Mouse (Mus musculus) neural tube, embryonic 13.5 days (tissue): ENCODE measurements around the gene Hoxb6. TPM values are rescaled to one million over a fixed set of nuclear protein-coding genes. Genes with fewer than 3 reads are reported as not detected.

Source experiments
- ATAC-seq: fragments of 200-750 bp; cut with Nextera tagmentation; 2 replicates; pipeline ENCODE4 v1.8.0; 2017; ENCODE audit warnings: low read depth, mild to moderate bottlenecking, moderate TSS enrichment, moderate library complexity
- H3K27ac ChIP-seq: fragments of 300-500 bp; sonication (generic); replicated peaks from 2 replicates; pipeline ENCODE4 v1.5.1; 2015; ENCODE audit warnings: moderate library complexity, mild to moderate bottlenecking, inconsistent platforms
- H3K27me3 ChIP-seq: fragments of 300-500 bp; sonication (generic); 2 replicates; pipeline ENCODE4 v1.6.1; 2015; ENCODE audit warnings: mild to moderate bottlenecking, inconsistent platforms
- H3K36me3 ChIP-seq: fragments of 300-500 bp; sonication (generic); 2 replicates; pipeline ENCODE4 v1.6.1; 2015; ENCODE audit warnings: mild to moderate bottlenecking, inconsistent platforms
- H3K4me1 ChIP-seq: fragments of 300-500 bp; sonication (generic); replicated peaks from 2 replicates; pipeline ENCODE4 v1.6.1; 2015; ENCODE audit warnings: inconsistent platforms
- H3K4me2 ChIP-seq: fragments of 300-500 bp; sonication (generic); 2 replicates; pipeline ENCODE4 v1.6.1; 2015; ENCODE audit warnings: inconsistent platforms, mild to moderate bottlenecking, moderate library complexity
- H3K4me3 ChIP-seq: fragments of 300-500 bp; sonication (generic); 2 replicates; pipeline ENCODE4 v1.5.1; 2015; ENCODE audit warnings: mild to moderate bottlenecking, inconsistent platforms
- H3K9ac ChIP-seq: fragments of 300-500 bp; sonication (generic); 2 replicates; pipeline ENCODE4 v1.6.1; 2015; ENCODE audit warnings: moderate library complexity, mild to moderate bottlenecking, inconsistent platforms
- H3K9me3 ChIP-seq: fragments of 300-500 bp; sonication (generic); 2 replicates; pipeline ENCODE4 v1.6.1; 2016; ENCODE audit warnings: inconsistent platforms
- WGBS: fragments of 180-500 bp; shearing (Covaris S2); methylation state at CpG from one replicate; pipeline ENCODE4 v1.1.7; 2015; 5-methylcytosine and 5-hydroxymethylcytosine counted together
- polyA plus RNA-seq: library from polyadenylated mRNA; unstranded; fragments of >200 nt; fragmentation: Nextera tagmentation; extraction: Ambion mirVana; gene quantifications from 2 replicates; pipeline ENCODE4 v1.2.1, GENCODE M21; 2015

Hoxb6 gene
- 171 and 174 TPM in 2 replicates for polyA plus RNA-seq

DNA sequence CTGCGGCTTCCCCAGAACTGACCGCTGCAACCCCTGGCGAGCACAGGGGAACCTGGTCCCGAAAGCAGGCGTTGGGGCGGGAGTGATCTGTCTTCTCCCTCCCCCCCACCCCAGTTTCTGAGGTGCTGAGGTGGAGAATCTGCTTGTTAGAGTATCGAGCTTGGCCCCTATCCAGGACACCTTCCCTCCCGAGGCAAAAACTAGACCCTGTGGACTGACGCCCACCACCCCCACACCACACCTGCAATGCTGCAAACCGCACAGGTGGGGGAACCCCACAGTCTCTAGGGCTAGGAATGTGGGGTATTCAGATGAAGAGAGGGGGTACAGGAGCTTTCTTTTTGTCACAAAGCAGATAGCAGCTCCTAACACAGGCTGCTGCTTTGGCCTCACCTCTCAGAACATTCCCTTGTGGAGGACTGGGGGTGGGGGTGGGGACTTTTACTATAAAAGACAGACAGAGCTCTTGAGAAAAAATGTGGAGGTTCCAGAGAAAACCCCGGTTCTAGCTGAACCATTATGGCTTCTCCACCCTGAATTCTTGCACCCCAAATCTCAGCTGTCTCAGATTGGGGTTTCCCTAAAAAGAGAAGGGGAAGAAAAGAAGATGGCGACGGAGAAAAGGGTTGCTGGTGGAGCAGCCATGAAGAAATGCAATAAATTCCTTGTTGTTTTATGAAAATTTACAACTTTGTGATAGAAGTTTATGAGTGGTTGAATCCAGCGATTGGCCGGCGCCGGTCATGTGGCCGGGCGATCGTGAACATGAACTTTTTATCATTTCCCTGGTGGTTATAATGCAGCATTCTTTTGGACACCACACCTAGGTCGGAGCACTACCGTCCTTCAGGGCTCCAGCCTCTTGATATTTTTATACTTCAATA, at the start of gene Hoxb6:
Gene Hoxb6 (plus strand): TSS at position 796 of the 884 bp plus-strand sequence.
- Histone ChIP-seq H3K9ac (peak within 1 kb of the TSS; percentile 100), H3K27me3 (no peaks in the 10 kb centered on the region), H3K4me3 (peak within 1 kb of the TSS; percentile 99), H3K4me1 (peaks cover 59% of the 10 kb centered on the region), H3K4me2 (peak within 1 kb of the TSS; percentile 96), H3K27ac (peak within 1 kb of the TSS; percentile 100), H3K9me3 (no peaks in the 10 kb centered on the region), H3K36me3 (no peaks in the 10 kb centered on the region)
- peak; percentile 60 for ATAC-seq
- WGBS = 3% methylated on average over 22 of the region's 22 CpGs

DNA sequence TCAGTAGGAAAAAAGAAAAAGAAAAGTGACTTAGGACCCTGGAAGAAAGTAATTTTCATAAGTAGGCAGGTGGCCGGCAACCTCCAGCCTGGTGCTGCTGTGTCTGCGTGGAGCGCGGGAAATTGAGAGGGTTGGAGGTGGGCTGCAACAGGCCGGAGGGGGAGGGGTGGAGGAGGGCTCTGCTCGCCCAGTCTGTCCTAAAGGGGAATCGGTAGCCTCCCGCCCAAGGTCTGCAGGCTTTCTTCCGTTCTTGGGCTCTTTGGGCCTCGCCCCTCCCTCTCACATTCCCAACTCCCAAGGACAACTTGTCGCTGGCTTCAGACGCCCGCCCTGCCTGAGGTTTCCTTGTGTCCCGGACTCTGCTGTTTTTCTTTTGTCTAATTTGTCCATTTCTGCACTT, 41.4 kb upstream of the Hoxb6 start:
- H3K36me3 ChIP-seq = no peaks in the 10 kb centered on the region
- H3K27me3 ChIP-seq = peaks cover 51% of the 10 kb centered on the region
- H3K9me3 ChIP-seq = no peaks in the 10 kb centered on the region
- peak overlapping the region; percentile 64 for H3K4me2 ChIP-seq
- peaks cover 42% of the 10 kb centered on the region for H3K4me1 ChIP-seq
- peak overlapping the region; percentile 78 for H3K27ac ChIP-seq
- H3K9ac ChIP-seq = peak overlapping the region; percentile 83
- under 1% methylated on average over 14 of the region's 14 CpGs for WGBS
- peak overlapping the region; percentile 58 for H3K4me3 ChIP-seq
- ATAC-seq = peak; percentile 42; the same call in 1 of the 2 replicates

DNA sequence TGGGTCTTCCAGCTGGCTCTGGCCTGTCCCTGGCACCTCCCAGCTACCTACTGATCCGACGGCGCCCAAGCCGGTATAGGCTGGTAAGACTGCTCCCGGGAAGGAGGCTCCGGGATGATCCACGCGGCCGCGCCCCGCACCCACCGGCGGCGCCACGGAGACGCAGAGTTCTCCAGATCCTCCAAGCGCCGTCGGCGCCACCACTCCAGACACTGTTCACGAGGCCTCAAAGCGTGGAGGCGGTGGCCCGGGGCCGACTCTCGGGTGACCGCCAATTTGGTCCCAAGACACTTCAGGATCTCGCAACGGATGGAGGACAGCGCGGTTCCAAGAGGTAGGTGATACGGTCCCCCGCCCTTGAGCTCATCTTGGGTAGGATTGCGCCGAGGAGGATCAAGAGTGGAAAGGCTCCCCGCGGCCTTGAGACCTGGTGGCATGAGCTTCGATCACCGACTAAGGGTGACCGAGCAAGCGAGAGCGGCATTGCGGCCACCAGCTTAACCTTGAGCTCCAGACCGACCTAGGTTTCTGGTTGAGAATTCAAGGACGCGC, 40.7 kb upstream of the Hoxb6 start:
- Histone ChIP-seq H3K9ac (peak overlapping the region; percentile 83), H3K27me3 (peaks cover 56% of the 10 kb centered on the region), H3K4me3 (peak overlapping the region; percentile 58), H3K36me3 (no peaks in the 10 kb centered on the region), H3K27ac (peak overlapping the region; percentile 78), H3K4me2 (peak overlapping the region; percentile 64), H3K9me3 (no peaks in the 10 kb centered on the region), H3K4me1 (peaks cover 49% of the 10 kb centered on the region)
- WGBS = 1% methylated on average over 46 of the region's 46 CpGs
- ATAC-seq = peak; percentile 74

DNA sequence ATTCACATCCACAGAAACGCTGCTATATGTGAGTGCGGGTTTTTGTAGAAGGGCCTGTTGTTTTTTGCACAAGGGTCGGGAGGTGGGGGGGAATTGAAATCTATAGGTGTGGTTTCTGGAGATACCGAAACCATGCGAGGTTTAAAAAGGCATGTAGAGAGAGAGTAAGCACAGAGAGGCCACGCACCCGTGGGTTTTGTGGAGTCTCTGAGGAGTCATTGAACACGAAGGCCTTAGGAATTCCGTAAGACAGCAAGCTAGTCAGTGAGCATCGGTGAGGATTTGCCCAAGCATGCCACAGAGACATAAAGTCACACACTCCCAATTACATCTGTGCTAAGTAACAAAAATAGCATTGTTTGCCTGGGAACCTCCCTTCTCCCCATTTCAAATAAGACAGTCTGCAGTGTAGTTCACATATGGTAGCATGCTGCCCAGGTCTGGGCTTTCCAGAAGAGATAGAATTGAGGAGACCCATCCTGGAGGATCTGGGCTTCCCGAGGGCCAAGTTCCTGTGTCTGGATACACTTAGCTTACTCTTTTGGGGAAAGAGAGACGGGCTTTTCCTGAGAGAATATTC, 39.6 kb upstream of the Hoxb6 start:
- peak overlapping the region; percentile 78 for H3K27ac ChIP-seq
- WGBS = 2% methylated on average over 12 of the region's 12 CpGs
- peak overlapping the region; percentile 83 for H3K9ac ChIP-seq
- peaks cover 65% of the 10 kb centered on the region for H3K27me3 ChIP-seq
- ATAC-seq = no peak
- no peaks in the 10 kb centered on the region for H3K36me3 ChIP-seq
- peak overlapping the region; percentile 58 for H3K4me3 ChIP-seq
- H3K4me1 ChIP-seq = peaks cover 58% of the 10 kb centered on the region
- H3K9me3 ChIP-seq = no peaks in the 10 kb centered on the region
- H3K4me2 ChIP-seq = peak overlapping the region; percentile 64

DNA sequence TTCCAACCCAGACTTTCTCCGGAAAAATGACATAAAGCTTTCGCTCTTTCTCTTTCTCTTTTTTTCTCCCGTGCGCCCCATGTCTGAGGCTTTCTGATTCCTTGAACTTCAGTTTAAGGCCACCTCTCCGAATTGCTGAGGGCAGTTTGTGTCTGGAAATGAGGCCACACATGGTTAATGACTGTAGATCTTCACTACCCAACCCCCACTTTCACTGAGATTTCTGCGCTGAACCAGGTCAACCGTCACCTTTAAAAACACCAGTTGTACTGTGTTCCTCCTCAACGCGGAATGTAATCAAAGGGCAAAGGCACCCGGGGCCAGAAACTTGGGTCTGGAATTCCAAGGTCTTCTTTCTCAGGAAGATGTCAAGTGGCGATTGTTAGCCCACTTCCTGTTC, 38.1 kb upstream of the Hoxb6 start:
- no peak for ATAC-seq
- Histone ChIP-seq H3K4me1 (peaks cover 74% of the 10 kb centered on the region), H3K4me2 (peak overlapping the region; percentile 64), H3K4me3 (peak overlapping the region; percentile 58), H3K9ac (peak overlapping the region; percentile 83), H3K36me3 (no peaks in the 10 kb centered on the region), H3K9me3 (no peaks in the 10 kb centered on the region), H3K27me3 (peaks cover 77% of the 10 kb centered on the region), H3K27ac (no peak overlapping the region)
- WGBS = 2% methylated on average over 11 of the region's 11 CpGs

DNA sequence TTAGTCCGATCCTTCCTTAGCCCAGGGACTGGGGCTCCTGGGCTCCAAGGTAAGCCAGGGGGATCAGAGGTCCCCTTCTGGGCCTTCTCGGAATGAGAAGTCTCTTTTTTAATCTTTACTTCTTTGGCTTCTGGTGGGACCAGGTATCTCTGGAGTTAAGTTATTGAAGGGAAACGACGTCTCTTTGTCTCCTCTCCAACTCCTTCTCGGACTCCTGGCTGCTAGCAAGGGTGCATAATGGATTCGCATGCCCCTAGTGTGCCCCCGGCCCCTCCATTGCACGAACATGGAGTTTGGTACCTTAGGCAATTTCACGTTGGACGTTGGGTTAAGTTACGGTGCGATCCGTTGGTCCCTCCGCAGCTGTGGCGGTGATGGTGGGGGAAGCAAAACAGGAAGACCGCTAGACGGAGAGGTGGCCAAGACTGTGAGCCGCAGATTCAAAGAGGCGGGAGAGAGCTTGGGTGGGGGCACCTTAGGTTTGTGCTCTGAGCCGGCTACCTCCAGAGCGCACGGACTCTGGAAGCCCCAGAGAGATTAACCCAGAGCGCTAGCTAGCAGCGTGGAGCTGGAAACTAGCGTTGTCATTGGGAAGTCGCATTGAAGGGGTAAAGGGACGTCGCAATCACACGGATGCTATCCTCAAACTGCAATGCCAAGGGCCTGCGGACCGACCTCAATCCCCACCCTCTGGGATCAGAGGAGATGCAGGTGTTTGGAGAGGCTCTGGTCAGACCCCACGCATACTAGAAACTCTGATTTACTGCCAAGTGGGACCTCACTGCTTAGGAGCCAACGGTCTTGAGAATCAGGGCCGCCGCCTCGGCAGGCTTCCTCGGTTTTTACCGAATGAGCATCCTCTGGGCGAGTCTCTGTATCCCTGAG, 36.9 kb upstream of the Hoxb6 start:
- H3K27ac ChIP-seq = no peak overlapping the region
- H3K9me3 ChIP-seq = no peaks in the 10 kb centered on the region
- H3K4me1 ChIP-seq = peaks cover 82% of the 10 kb centered on the region
- ATAC-seq = no peak
- H3K9ac ChIP-seq = peak overlapping the region; percentile 67
- H3K27me3 ChIP-seq = peaks cover 67% of the 10 kb centered on the region
- H3K36me3 ChIP-seq = no peaks in the 10 kb centered on the region
- peak overlapping the region; percentile 64 for H3K4me2 ChIP-seq
- WGBS = 2% methylated on average over 39 of the region's 39 CpGs
- peak overlapping the region; percentile 58 for H3K4me3 ChIP-seq

DNA sequence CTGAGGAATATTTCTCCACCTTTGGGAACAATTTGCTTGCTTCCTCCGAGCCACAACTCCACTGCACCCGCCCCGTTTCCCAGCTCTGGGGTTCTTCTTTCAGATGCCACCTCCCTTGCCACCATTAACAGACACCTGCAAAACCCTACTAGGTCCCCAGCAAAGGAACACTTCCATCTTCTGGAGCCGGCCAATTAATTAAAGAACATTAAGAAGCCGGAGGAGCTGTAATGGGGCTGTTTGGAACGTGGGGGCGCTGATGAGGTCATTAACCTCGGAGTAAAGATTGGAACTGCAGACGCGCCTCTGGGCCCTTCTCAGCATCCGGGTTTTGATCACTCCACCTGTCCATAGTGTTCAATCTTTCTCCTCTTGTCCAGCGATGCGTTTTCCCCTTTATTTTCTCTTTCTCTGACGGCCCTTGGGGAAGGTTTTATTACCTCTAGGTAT, 36.3 kb upstream of the Hoxb6 start:
- 6% methylated on average over 14 of the region's 14 CpGs for WGBS

DNA sequence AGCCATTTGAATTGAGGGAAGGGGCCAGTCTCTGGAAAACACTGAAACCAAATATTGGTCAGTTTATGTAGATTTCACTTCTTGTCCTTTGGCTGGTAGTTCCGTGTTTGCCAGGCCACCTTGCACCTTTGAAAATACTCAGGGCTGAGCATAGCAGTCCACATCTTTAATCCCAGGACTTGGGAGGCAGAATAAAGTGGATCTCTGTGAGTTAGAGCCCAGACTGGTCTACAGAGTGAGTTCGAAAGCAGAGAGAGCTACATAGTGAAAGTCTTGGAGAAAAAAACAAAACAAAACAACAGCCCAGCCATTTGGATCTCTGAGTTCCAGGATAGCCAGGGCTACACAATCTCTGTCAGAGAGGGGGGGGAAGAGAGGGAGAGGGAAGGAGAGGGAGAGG, 35.1 kb upstream of the Hoxb6 start:
- H3K4me1 ChIP-seq = peaks cover 93% of the 10 kb centered on the region
- H3K27ac ChIP-seq = no peak overlapping the region
- no peak overlapping the region for H3K4me2 ChIP-seq
- H3K36me3 ChIP-seq = no peaks in the 10 kb centered on the region
- H3K4me3 ChIP-seq = no peak overlapping the region
- no peak overlapping the region for H3K9ac ChIP-seq
- H3K27me3 ChIP-seq = peaks cover 60% of the 10 kb centered on the region
- H3K9me3 ChIP-seq = no peaks in the 10 kb centered on the region
- 28% methylated on average over 2 of the region's 2 CpGs for WGBS
- no peak for ATAC-seq

More for the DNA sequence above, 36.3 kb upstream of the Hoxb6 start:
- Histone ChIP-seq H3K4me1 (peaks cover 82% of the 10 kb centered on the region), H3K4me2 (peak overlapping the region; percentile 64), H3K27me3 (peaks cover 60% of the 10 kb centered on the region), H3K9me3 (no peaks in the 10 kb centered on the region), H3K4me3 (peak overlapping the region; percentile 58), H3K36me3 (no peaks in the 10 kb centered on the region), H3K9ac (peak overlapping the region; percentile 67), H3K27ac (no peak overlapping the region)
- ATAC-seq = no peak

DNA sequence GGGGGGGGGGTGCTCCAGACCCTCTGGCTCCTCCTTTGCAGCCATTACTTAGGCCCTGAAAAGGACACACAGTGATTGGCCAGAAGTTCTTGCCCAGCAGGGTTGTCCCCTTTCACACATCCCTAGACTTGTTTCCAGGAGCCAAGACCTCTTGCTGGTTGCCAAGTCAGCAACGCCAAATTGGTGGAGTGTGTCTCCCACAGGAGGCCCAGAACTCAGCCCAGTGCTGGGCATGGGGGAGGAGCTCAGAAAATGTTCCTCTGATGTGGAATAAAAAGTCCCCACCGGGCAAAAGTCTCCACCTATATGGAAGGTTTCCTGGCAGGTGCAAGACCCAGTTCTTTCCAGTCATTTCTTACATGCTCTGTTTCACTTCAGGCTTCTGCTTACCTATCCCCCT, 33.2 kb upstream of the Hoxb6 start:
- peaks cover 98% of the 10 kb centered on the region for H3K4me1 ChIP-seq
- WGBS = 5% methylated on average over 2 of the region's 2 CpGs
- no peak overlapping the region for H3K4me2 ChIP-seq
- H3K27me3 ChIP-seq = peaks cover 53% of the 10 kb centered on the region
- H3K27ac ChIP-seq = peak overlapping the region; percentile 67
- H3K9ac ChIP-seq = 0 out of 2 replicates have a peak overlapping the region, but pooled peaks have one; percentile 17
- no peak for ATAC-seq
- H3K9me3 ChIP-seq = no peaks in the 10 kb centered on the region
- H3K4me3 ChIP-seq = no peak overlapping the region
- no peaks in the 10 kb centered on the region for H3K36me3 ChIP-seq

DNA sequence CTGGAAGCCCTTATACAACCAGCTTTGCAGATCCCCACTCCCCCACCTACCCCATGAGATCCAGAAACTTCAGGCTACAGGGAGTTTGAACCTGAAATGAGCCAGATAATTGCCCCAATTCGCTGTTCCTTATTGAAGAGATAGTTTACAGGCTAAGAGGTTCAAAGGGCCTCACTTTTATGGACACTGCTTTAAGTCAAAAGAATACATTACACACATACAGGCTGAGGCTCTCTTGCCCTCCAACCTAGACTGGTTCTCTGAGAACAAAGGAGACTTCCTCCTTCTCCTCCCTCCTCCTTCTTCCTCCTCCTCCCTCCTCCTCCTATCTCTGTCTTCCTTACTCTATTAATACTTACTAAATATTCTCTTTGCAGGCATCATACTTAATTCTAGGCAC, 32.8 kb upstream of the Hoxb6 start:
- no peak for ATAC-seq
- Histone ChIP-seq H3K27ac (peak overlapping the region; percentile 67), H3K4me2 (no peak overlapping the region), H3K27me3 (peaks cover 50% of the 10 kb centered on the region), H3K4me1 (peaks cover 98% of the 10 kb centered on the region), H3K4me3 (no peak overlapping the region), H3K36me3 (no peaks in the 10 kb centered on the region; the same call in 1 of the 2 replicates), H3K9me3 (no peaks in the 10 kb centered on the region), H3K9ac (0 out of 2 replicates have a peak overlapping the region, but pooled peaks have one; percentile 1)
- 7% methylated on average over 1 of the region's 1 CpGs for WGBS

DNA sequence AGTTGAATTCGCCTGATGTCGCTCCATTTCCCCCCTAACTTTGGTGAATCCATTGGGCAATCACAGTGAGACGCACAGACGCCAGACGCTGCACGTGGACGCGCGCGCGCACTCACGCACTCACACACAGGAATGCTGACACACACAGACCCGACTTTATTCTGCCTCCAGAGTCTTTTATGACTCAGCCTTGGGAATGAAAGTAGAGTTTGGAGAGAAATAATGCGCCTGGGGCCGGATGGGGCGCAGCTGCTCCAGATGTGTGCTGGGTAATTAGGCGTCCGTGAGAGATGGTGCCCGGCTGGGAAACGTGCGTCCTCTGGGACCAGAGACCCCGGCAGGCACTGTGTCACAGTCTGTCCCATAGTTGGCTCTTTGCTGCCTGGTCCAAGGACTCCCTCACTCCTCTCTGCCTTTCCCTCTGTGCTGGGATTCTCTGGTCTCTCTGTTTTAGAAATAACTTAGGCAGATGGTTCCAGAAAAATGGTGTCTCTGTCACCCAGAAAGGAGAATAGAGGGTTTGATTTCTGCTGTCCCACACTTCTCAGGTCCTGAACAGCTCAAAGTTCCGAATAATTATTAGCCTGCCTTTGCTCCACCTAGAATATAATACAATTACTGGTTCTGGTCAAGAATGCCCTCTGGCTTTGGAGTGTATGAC, 31.8 kb upstream of the Hoxb6 start:
- WGBS = 3% methylated on average over 23 of the region's 23 CpGs
- Histone ChIP-seq H3K4me1 (peaks cover 98% of the 10 kb centered on the region), H3K27ac (peak overlapping the region; percentile 67)

More for the DNA sequence above, 31.8 kb upstream of the Hoxb6 start:
- Histone ChIP-seq H3K9ac (no peak overlapping the region), H3K36me3 (peaks cover 6% of the 10 kb centered on the region; the same call in 1 of the 2 replicates), H3K9me3 (no peaks in the 10 kb centered on the region), H3K27me3 (peaks cover 47% of the 10 kb centered on the region), H3K4me2 (peak overlapping the region; percentile 43), H3K4me3 (peak overlapping the region; percentile 17; the same call in 1 of the 2 replicates)
- ATAC-seq = peak; percentile 40
